Mouse (Mus musculus): Measurements from ENCODE around the gene Mrps35.

Mrps35 gene

GRCm38 (mm10) chr6:147029591-147029990 is 13.0 kb upstream of the Mrps35 start:
- DNase-seq (ENCODE audit: low read depth) = no peak

- no peak for DNase-seq (ENCODE audit: low read depth)
Observed at GRCm38 (mm10) chr6:147030096-147030885, 12.3 kb upstream of the Mrps35 start.

- no peak for DNase-seq (ENCODE audit: low read depth)
Observed at GRCm38 (mm10) chr6:147032303-147032925, 10.2 kb upstream of the Mrps35 start, which contains the start of gene Rep15. Rep15 (plus strand) TSS chr6:147032584.

- peak; percentile 74 for DNase-seq (ENCODE audit: low read depth)
Observed at GRCm38 (mm10) chr6:147043633-147044032, 1.1 kb downstream of the Mrps35 start.

- no peak for DNase-seq (ENCODE audit: low read depth)
Observed at GRCm38 (mm10) chr6:147049239-147049805, 6.8 kb downstream of the Mrps35 start.

- DNase-seq (ENCODE audit: low read depth) = peak; percentile 83
Observed at GRCm38 (mm10) chr6:147051666-147052065, 9.1 kb downstream of the Mrps35 start.

GRCm38 (mm10) chr6:147052440-147052839 is 9.9 kb downstream of the Mrps35 start:
- DNase-seq (ENCODE audit: low read depth) = peak; percentile 57

GRCm38 (mm10) chr6:147053785-147054646 is 11.5 kb downstream of the Mrps35 start:
- DNase-seq (ENCODE audit: low read depth) = no peak

GRCm38 (mm10) chr6:147055374-147055977 is 12.9 kb downstream of the Mrps35 start:
- peak; percentile 75 for DNase-seq (ENCODE audit: low read depth)

- peak; percentile 29 for DNase-seq (ENCODE audit: low read depth)
Observed at GRCm38 (mm10) chr6:147059326-147059725, 16.8 kb downstream of the Mrps35 start.

- no peak for DNase-seq (ENCODE audit: low read depth)
Observed at GRCm38 (mm10) chr6:147061630-147062029, 19.1 kb downstream of the Mrps35 start.

- no peak for DNase-seq (ENCODE audit: low read depth)
Observed at GRCm38 (mm10) chr6:147062034-147062433, 19.5 kb downstream of the Mrps35 start.

- DNase-seq (ENCODE audit: low read depth) = no peak
Observed at GRCm38 (mm10) chr6:147062694-147063093, 20.1 kb downstream of the Mrps35 start.

- DNase-seq (ENCODE audit: low read depth) = no peak
Observed at GRCm38 (mm10) chr6:147064226-147064943, 21.8 kb downstream of the Mrps35 start.

GRCm38 (mm10) chr6:147064944-147065261 is 22.3 kb downstream of the Mrps35 start:
- no peak for DNase-seq (ENCODE audit: low read depth)

- DNase-seq (ENCODE audit: low read depth) = no peak
Observed at GRCm38 (mm10) chr6:147075808-147076387, 33.3 kb downstream of the Mrps35 start.

- no peak for DNase-seq (ENCODE audit: low read depth)
Observed at GRCm38 (mm10) chr6:147076878-147077277, 34.3 kb downstream of the Mrps35 start.

- no peak for DNase-seq (ENCODE audit: low read depth)
Observed at GRCm38 (mm10) chr6:147079919-147080318, 37.4 kb downstream of the Mrps35 start.

- DNase-seq (ENCODE audit: low read depth) = no peak
Observed at GRCm38 (mm10) chr6:147085398-147086040, 43.0 kb downstream of the Mrps35 start.

- no peak for DNase-seq (ENCODE audit: low read depth)
Observed at GRCm38 (mm10) chr6:147086594-147087225, 44.1 kb downstream of the Mrps35 start, which contains the start of gene Mansc4. Mansc4 (minus strand) TSS chr6:147087032.
